ENCODE assay signal across 23 mouse cellular contexts in the genomic region with DNA sequence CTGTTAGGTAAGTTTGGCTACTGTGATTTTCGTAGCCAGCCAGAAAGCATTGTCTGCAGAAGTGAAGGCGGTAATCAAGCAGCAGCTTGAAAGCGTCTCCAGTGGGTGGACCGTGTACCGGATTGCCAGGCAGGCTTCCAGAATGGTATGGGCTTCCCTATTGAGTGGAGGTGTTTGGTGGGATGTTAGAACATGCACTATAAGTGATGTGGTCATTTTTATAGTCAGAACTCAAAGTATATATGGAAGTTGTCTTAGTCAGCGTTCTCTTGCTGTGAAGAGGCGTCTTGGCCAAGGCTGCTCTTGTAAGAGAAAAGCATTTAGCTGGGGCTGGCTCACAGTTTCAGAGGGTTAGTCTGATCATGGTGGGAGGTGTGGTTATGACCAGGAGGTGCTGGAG. TPM values are rescaled to one million over a fixed set of nuclear protein-coding genes. Genes with fewer than 3 reads are reported as not detected.
A peak's percentile ranks its signal among the peaks of the same experiment; 100 is the strongest.
DNase-seq lines count a peak whose midpoint lies in the region; ATAC-seq lines count a peak whose summit lies in the region.
"Had no signal": no experiment of that assay in that cellular context is flagged by ENCODE, and none has a peak within 500 bp of the region (broad histone marks: within the 10 kb centered on the region; RNA-seq: fewer than 3 reads in every experiment).

No protein-coding gene starts in this region.

- H3K36me3 ChIP-seq in hindbrain, embryonic 16.5 days (ENCODE audit: control insufficient read depth, insufficient read depth, low read length): peaks cover 42% of the 10 kb centered on the region

- H3K9ac ChIP-seq in hindbrain, embryonic 16.5 days (ENCODE audit: low read depth, low read length): no peak overlapping the region
- H3K9ac ChIP-seq: heart, embryonic 13.5 days; limb, embryonic 13.5 days; liver, embryonic 12.5 days had no signal

- WGBS in hindbrain, embryonic 16.5 days: 96% methylated on average over 7 of the region's 7 CpGs

- ATAC-seq in hindbrain, embryonic 16.5 days: no peak
- ATAC-seq: intestine, postnatal 0 days; liver, embryonic 12.5 days had no signal

- no peaks in the 10 kb centered on the region for H3K27me3 ChIP-seq in hindbrain, embryonic 16.5 days (replicated peaks; ENCODE audit: control insufficient read depth, insufficient read depth, low read length)
- H3K27me3 ChIP-seq: heart, embryonic 13.5 days; limb, embryonic 13.5 days; liver, embryonic 12.5 days had no signal

- no peak overlapping the region for H3K4me3 ChIP-seq in hindbrain, embryonic 16.5 days (ENCODE audit: low read length)
- H3K4me3 ChIP-seq: forebrain, embryonic 10.5 days; heart, embryonic 13.5 days; limb, embryonic 13.5 days; liver, embryonic 12.5 days had no signal

- no peak overlapping the region for H3K4me2 ChIP-seq in hindbrain, embryonic 16.5 days (ENCODE audit: low read length)
- H3K4me2 ChIP-seq: heart, embryonic 13.5 days; limb, embryonic 13.5 days; liver, embryonic 12.5 days; midbrain, embryonic 11.5 days had no signal

- no peaks in the 10 kb centered on the region for H3K4me1 ChIP-seq in hindbrain, embryonic 16.5 days (ENCODE audit: control insufficient read depth, insufficient read depth, low read depth, low read length)
- H3K4me1 ChIP-seq: forebrain, embryonic 10.5 days; limb, embryonic 13.5 days; liver, embryonic 12.5 days had no signal

- no peak overlapping the region for H3K27ac ChIP-seq in hindbrain, embryonic 16.5 days (ENCODE audit: low read depth, low read length)
- H3K27ac ChIP-seq: forebrain, embryonic 10.5 days; heart, embryonic 13.5 days; limb, embryonic 13.5 days; liver, embryonic 12.5 days had no signal

- no peaks in the 10 kb centered on the region for H3K9me3 ChIP-seq in hindbrain, embryonic 16.5 days (ENCODE audit: control insufficient read depth, low read length)
- H3K9me3 ChIP-seq: forebrain, embryonic 10.5 days; heart, embryonic 13.5 days; limb, embryonic 13.5 days; liver, embryonic 12.5 days had no signal

- DNase-seq in layer of hippocampus, adult 8-10 months (ENCODE audit: low spot score in 2 of 2): peak; percentile 11 to 21
- DNase-seq in layer of hippocampus, postnatal 14 days (ENCODE audit: low spot score in 2 of 2): no peak
- DNase-seq in brain, adult 2 months (ENCODE audit: low read depth, low spot score): peak; percentile 88
- peak; percentile 18 to 84 for DNase-seq in left cerebral cortex, adult 8-10 months (ENCODE audit: low spot score in 2 of 2)
- peak; percentile 74 for DNase-seq in right cerebral cortex, postnatal 25 days
- no peak for DNase-seq in lung, postnatal 36 days
- DNase-seq: adrenal gland, postnatal 25 days; cerebellum, adult 11-12 months; cerebellum, postnatal 10 days; gastrocnemius, postnatal 10 days; heart, adult 11 months; heart, postnatal 14 days; kidney, postnatal 25 days; lung, adult 18-20 months; lung, postnatal 10 days; thymus, postnatal 36 days had no signal

RNA-seq across cellular contexts. Expression of a gene that starts 34.9 kb away (rescaled TPM):
- 10 to 100 TPM; 24.2 to 27.6 (median 25.9) TPM for total RNA-seq in layer of hippocampus, adult 8-10 months (2022)
- 10 to 100 TPM; 23.9 to 28.1 TPM for total RNA-seq in layer of hippocampus, postnatal 14 days (2021)
- total RNA-seq in left cerebral cortex, adult 8-10 months (2022): 10 to 100 TPM; 29.0 to 36.4 (median 32.3) TPM
- 26.7 and 35.7 TPM in 2 replicates for polyA plus RNA-seq in hindbrain, embryonic 16.5 days (2015; fragmentation: Nextera tagmentation; extraction: Ambion mirVana)

RNA-seq across cellular contexts. Expression of a gene that starts 35.0 kb away (rescaled TPM):
- under 1 TPM; 0.55 to 0.96 (median 0.75) TPM for total RNA-seq in layer of hippocampus, adult 8-10 months (2022)
- total RNA-seq in layer of hippocampus, postnatal 14 days (2021): 1 to 10 TPM; 1.3 to 1.8 TPM
- 1 to 10 TPM; 3.9 to 5.9 (median 5.5) TPM for total RNA-seq in left cerebral cortex, adult 8-10 months (2022)
- polyA plus RNA-seq in hindbrain, embryonic 16.5 days (2015; fragmentation: Nextera tagmentation; extraction: Ambion mirVana): 7.1 and 10.0 TPM in 2 replicates

Comparison
In these comparisons a context has a peak if more than half of its experiments do, and no peak if none do; other contexts are left out.
1. DNase-seq: peak in layer of hippocampus, adult 8-10 months (2 of 2), brain, adult 2 months (single experiment), left cerebral cortex, adult 8-10 months (2 of 2) and right cerebral cortex, postnatal 25 days (single experiment); none in layer of hippocampus, postnatal 14 days (0 of 2) and lung, postnatal 36 days (single experiment).